ENCODE assay signal across 11 mouse cellular contexts in genomic region chr5:35900401-35901225, GRCm38 (mm10). TPM values are rescaled to one million over a fixed set of nuclear protein-coding genes. Genes with fewer than 3 reads are reported as not detected.
DNase-seq lines count a peak whose midpoint lies in the region; ATAC-seq and TF ChIP-seq lines count a peak whose summit lies in the region.
"Had no signal": no experiment of that assay in that cellular context is flagged by ENCODE, and none has a peak within 500 bp of the region (broad histone marks: within the 10 kb centered on the region; RNA-seq: fewer than 3 reads in every experiment).

No protein-coding gene starts in this region.

- WGBS in hindbrain, embryonic 10.5 days = 25% methylated on average over 10 of the region's 10 CpGs
- WGBS in hindbrain, embryonic 16.5 days = 34% methylated on average over 10 of the region's 10 CpGs
- WGBS in hindbrain, embryonic 14.5 days = 30% methylated on average over 9 of the region's 10 CpGs
- WGBS in limb, embryonic 12.5 days = 7% methylated on average over 10 of the region's 10 CpGs

- H3K4me3 ChIP-seq in hindbrain, embryonic 10.5 days = peak overlapping the region; percentile 13; the same call in 1 of the 2 replicates
- no peak overlapping the region for H3K4me3 ChIP-seq in hindbrain, embryonic 16.5 days (ENCODE audit: low read length)
- H3K4me3 ChIP-seq in hindbrain, embryonic 14.5 days (replicated peaks; ENCODE audit: low read length) = no peak overlapping the region
- no peak overlapping the region for H3K4me3 ChIP-seq in limb, embryonic 12.5 days (replicated peaks)

- ATAC-seq in hindbrain, embryonic 16.5 days = no peak
- peak; percentile 20 for ATAC-seq in Patski
- ATAC-seq in hindbrain, embryonic 14.5 days (ENCODE audit: low FRiP score) = 0 out of 2 replicates have a peak, but pooled peaks have one; percentile 3
- no peak; the same call in 1 of the 2 replicates for ATAC-seq in limb, embryonic 12.5 days (ENCODE audit: insufficient number of reproducible peaks, insufficient read depth, low FRiP score, low TSS enrichment, low read depth)

- no peak for TF ChIP-seq CTCF in Patski (IDR thresholded peaks at IDR 0.05)

- H3K27ac ChIP-seq in hindbrain, embryonic 10.5 days = peak overlapping the region; percentile 71
- no peak overlapping the region; the same call in 1 of the 2 replicates for H3K27ac ChIP-seq in hindbrain, embryonic 16.5 days (ENCODE audit: low read depth, low read length)
- H3K27ac ChIP-seq in hindbrain, embryonic 14.5 days = peak overlapping the region; percentile 21; the same call in 1 of the 2 replicates
- H3K27ac ChIP-seq in limb, embryonic 12.5 days = peak overlapping the region; percentile 54

- no peaks in the 10 kb centered on the region for H3K36me3 ChIP-seq in hindbrain, embryonic 10.5 days
- no peaks in the 10 kb centered on the region for H3K36me3 ChIP-seq in hindbrain, embryonic 16.5 days (ENCODE audit: control insufficient read depth, insufficient read depth, low read length)
- no peaks in the 10 kb centered on the region for H3K36me3 ChIP-seq in hindbrain, embryonic 14.5 days (replicated peaks; ENCODE audit: control insufficient read depth, insufficient read depth)
- H3K36me3 ChIP-seq in limb, embryonic 12.5 days = no peaks in the 10 kb centered on the region

- POLR2A ChIA-PET in Patski (lab: Charles Lee) = interaction anchor here (1.6 kb wide), 1 partner anchor 47 kb away, joined by 4 read pairs; no protein-coding TSS in a partner anchor

- H3K27me3 ChIP-seq in hindbrain, embryonic 10.5 days (ENCODE audit: insufficient read depth, poor library complexity, severe bottlenecking) = no peaks in the 10 kb centered on the region
- H3K27me3 ChIP-seq in hindbrain, embryonic 16.5 days (replicated peaks; ENCODE audit: control insufficient read depth, insufficient read depth, low read length) = no peaks in the 10 kb centered on the region
- H3K27me3 ChIP-seq in Patski = no peaks in the 10 kb centered on the region
- no peaks in the 10 kb centered on the region for H3K27me3 ChIP-seq in hindbrain, embryonic 14.5 days (ENCODE audit: control insufficient read depth, insufficient read depth, low read length)
- no peaks in the 10 kb centered on the region for H3K27me3 ChIP-seq in limb, embryonic 12.5 days

- CTCF ChIA-PET in Patski (lab: Charles Lee) = interaction anchor here (0.6 to 3.0 kb wide), 5 partner anchors 12 to 73 kb away, joined by 3 to 8 read pairs (median 4); no protein-coding TSS in a partner anchor

- H3K9me3 ChIP-seq in hindbrain, embryonic 10.5 days = no peaks in the 10 kb centered on the region
- no peaks in the 10 kb centered on the region for H3K9me3 ChIP-seq in hindbrain, embryonic 16.5 days (ENCODE audit: control insufficient read depth, low read length)
- H3K9me3 ChIP-seq in hindbrain, embryonic 14.5 days (ENCODE audit: control insufficient read depth, low read length) = no peaks in the 10 kb centered on the region
- H3K9me3 ChIP-seq in limb, embryonic 12.5 days = no peaks in the 10 kb centered on the region

- no peak for DNase-seq in hindbrain, embryonic 10.5 days (ENCODE audit: low spot score)
- DNase-seq in Patski (ENCODE audit: low read depth, low spot score) = no peak
- no peak for DNase-seq in hindbrain, embryonic 14.5 days (ENCODE audit: low spot score)
- DNase-seq in gastrocnemius, postnatal 4 days (ENCODE audit: low spot score in 2 of 2) = no peak
- no peak for DNase-seq in cerebellum, postnatal 14 days
- DNase-seq in right cerebral cortex, adult 18-20 months = no peak
- DNase-seq: adrenal gland, postnatal 25 days; cerebellum, postnatal 25 days; thymus, adult 2 months had no signal

- peaks cover 89% of the 10 kb centered on the region for H3K4me1 ChIP-seq in hindbrain, embryonic 10.5 days (replicated peaks)
- H3K4me1 ChIP-seq in hindbrain, embryonic 16.5 days (ENCODE audit: control insufficient read depth, insufficient read depth, low read depth, low read length) = peaks cover 61% of the 10 kb centered on the region
- H3K4me1 ChIP-seq in hindbrain, embryonic 14.5 days (replicated peaks; ENCODE audit: control insufficient read depth, insufficient read depth, low read length) = peaks cover 71% of the 10 kb centered on the region
- peaks cover 31% of the 10 kb centered on the region for H3K4me1 ChIP-seq in limb, embryonic 12.5 days (replicated peaks)

- H3K9ac ChIP-seq in hindbrain, embryonic 16.5 days (ENCODE audit: low read depth, low read length) = no peak overlapping the region
- no peak overlapping the region for H3K9ac ChIP-seq in hindbrain, embryonic 14.5 days
- no peak overlapping the region; the same call in 1 of the 2 replicates for H3K9ac ChIP-seq in limb, embryonic 12.5 days (replicated peaks)

- in situ Hi-C loops in Patski (cut with MboI; ENCODE audit: low pct_unique_long_range_greater_than_20kb) = no loop called here

- no peak overlapping the region for H3K4me2 ChIP-seq in hindbrain, embryonic 16.5 days (ENCODE audit: low read length)
- 0 out of 2 replicates have a peak overlapping the region, but pooled peaks have one; percentile 1 for H3K4me2 ChIP-seq in hindbrain, embryonic 14.5 days (replicated peaks)
- peak overlapping the region; percentile 34; the same call in 1 of the 2 replicates for H3K4me2 ChIP-seq in limb, embryonic 12.5 days

RNA-seq across cellular contexts. Expression of gene Afap1, which starts 7.5 kb away (rescaled TPM):
- polyA plus RNA-seq in hindbrain, embryonic 10.5 days (2016; fragmentation: Nextera tagmentation; extraction: Ambion mirVana) = 38.6 and 56.5 TPM in 2 replicates
- polyA plus RNA-seq in hindbrain, embryonic 16.5 days (2015; fragmentation: Nextera tagmentation; extraction: Ambion mirVana) = 54.8 and 69.4 TPM in 2 replicates
- 65.9 TPM for polyA plus RNA-seq in Patski (2021)
- polyA plus RNA-seq in hindbrain, embryonic 14.5 days (2014; fragmentation: Nextera tagmentation; extraction: Ambion mirVana) = 70.8 and 72.3 TPM in 2 replicates
- polyA plus RNA-seq in limb, embryonic 12.5 days (2016; fragmentation: Nextera tagmentation; extraction: Ambion mirVana) = 15.4 and 16.6 TPM in 2 replicates
- 10 to 100 TPM; 44.5 to 48.0 TPM for total RNA-seq in gastrocnemius, postnatal 4 days (2021)

Comparison
In these comparisons a context has a peak if more than half of its experiments do, and no peak if none do; other contexts are left out.
1. ATAC-seq: peak in Patski (single experiment) and hindbrain, embryonic 14.5 days (single experiment); none in hindbrain, embryonic 16.5 days (single experiment) and limb, embryonic 12.5 days (single experiment).